Mouse (Mus musculus): Measurements from ENCODE around the gene Slc16a6. TPM values are rescaled to one million over a fixed set of nuclear protein-coding genes. Genes with fewer than 3 reads are reported as not detected.
"Not testable (repeated sequence)": the region's sequence is repeated elsewhere in the genome, so short reads cannot be mapped to it uniquely, and the experiment has no call there.

Gene Slc16a6
- polyA plus RNA-seq, 1 experiment from 2014 or later, result 2.9 TPM

DNA sequence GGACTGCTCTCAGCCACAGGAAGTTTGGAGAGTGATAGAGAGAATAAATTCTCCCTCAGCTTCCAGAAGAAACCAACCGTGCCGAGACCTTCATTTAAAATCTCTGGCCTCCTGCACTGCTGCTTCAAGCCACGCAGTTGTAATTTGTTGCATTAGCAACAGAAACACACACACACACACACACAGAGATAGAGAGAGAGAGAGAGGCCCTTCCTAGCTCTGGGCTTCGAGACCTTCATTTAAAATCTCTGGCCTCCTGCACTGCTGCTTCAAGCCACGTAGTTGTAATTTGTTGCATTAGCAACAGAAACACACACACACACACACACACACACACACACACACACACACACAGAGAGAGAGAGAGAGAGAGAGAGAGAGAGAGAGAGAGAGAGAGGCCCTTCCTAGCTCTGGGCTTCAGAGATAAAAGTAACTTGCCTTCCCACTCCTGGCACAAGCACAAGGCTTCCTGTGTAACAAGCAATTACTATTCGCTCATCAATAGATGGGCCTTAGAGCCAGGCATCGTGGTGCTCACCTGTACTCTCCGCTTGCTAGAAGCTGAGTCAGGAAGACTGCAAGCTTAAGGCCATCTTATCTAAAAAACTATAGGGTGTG, 19.6 kb upstream of the Slc16a6 start:
- 80% methylated on average over 8 of the region's 8 CpGs for WGBS
- DNase-seq (ENCODE audit: low spot score); ATAC-seq (ENCODE audit: insufficient number of reproducible peaks, low FRiP score, low TSS enrichment, low read depth): not testable (repeated sequence)

DNA sequence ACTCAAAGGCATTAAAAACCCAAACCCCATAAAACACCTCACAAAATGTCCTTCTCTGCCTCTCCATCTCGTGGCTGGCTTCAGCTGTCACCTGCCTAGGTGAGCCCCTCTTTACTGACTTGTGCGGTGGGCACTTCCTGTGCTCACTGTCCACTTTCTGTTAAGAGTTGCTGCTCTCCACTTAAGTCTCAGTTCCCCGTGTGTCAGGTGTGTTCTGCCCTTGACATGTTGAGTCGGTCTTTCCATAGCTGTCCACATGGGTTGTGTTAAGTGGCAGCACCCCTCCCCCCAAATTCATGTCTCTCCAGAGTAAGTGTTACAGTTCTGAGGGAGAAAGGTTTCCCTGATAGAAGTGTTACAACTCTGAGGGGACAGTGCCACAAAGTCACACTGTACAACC, 18.4 kb upstream of the Slc16a6 start:
- H3K4me3 ChIP-seq (ENCODE audit: low read depth, low read length), result no peak overlapping the region
- H3K9ac ChIP-seq (ENCODE audit: low read length), result no peak overlapping the region
- H3K4me2 ChIP-seq (ENCODE audit: low read depth, severe bottlenecking), result no peak overlapping the region
- ATAC-seq (ENCODE audit: insufficient number of reproducible peaks, low FRiP score, low TSS enrichment, low read depth), result no peak
- 73% methylated on average over 4 of the region's 4 CpGs for WGBS
- no peak for DNase-seq (ENCODE audit: low spot score)
- no peaks in the 10 kb centered on the region for H3K27me3 ChIP-seq (ENCODE audit: control insufficient read depth, insufficient read depth, low read length)
- H3K27ac ChIP-seq (replicated peaks; ENCODE audit: low read depth, low read length), result no peak overlapping the region
- H3K4me1 ChIP-seq (ENCODE audit: control insufficient read depth, insufficient read depth, low read length), result peaks cover 4% of the 10 kb centered on the region; the same call in 1 of the 2 replicates
- no peaks in the 10 kb centered on the region for H3K36me3 ChIP-seq (ENCODE audit: control insufficient read depth, insufficient read depth, low read length)
- no peaks in the 10 kb centered on the region for H3K9me3 ChIP-seq (ENCODE audit: control insufficient read depth, low read length)

More for the DNA sequence above, 19.6 kb upstream of the Slc16a6 start:
- not testable (repeated sequence) for H3K9ac ChIP-seq (ENCODE audit: low read length); H3K4me3 ChIP-seq (ENCODE audit: low read depth, low read length); H3K9me3 ChIP-seq (ENCODE audit: control insufficient read depth, low read length); H3K4me2 ChIP-seq (ENCODE audit: low read depth, severe bottlenecking); H3K36me3 ChIP-seq (ENCODE audit: control insufficient read depth, insufficient read depth, low read length); H3K27me3 ChIP-seq (ENCODE audit: control insufficient read depth, insufficient read depth, low read length); H3K27ac ChIP-seq (replicated peaks; ENCODE audit: low read depth, low read length); H3K4me1 ChIP-seq (ENCODE audit: control insufficient read depth, insufficient read depth, low read length)

DNA sequence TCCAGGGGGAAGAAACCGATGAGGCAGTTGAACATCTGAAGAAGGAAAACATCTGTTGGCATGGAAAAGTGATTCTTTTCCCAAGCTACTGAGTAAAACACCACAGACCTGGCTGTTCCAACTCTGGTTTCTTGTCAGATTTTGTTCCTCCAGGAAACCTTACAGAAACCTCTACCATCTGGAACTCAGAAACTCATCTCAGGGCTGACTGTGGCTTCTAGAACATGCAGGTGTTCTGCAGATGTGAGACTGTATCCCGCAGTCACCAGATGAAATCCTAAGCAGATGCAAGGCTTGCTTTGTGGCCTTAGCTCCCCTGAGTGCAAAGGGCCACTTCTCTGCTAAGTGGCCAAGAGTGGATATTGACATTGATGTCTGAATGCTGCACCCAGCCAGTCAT, 16.4 kb upstream of the Slc16a6 start:
- DNase-seq (ENCODE audit: low spot score) (no peak), ATAC-seq (ENCODE audit: insufficient number of reproducible peaks, low FRiP score, low TSS enrichment, low read depth) (no peak)

DNA sequence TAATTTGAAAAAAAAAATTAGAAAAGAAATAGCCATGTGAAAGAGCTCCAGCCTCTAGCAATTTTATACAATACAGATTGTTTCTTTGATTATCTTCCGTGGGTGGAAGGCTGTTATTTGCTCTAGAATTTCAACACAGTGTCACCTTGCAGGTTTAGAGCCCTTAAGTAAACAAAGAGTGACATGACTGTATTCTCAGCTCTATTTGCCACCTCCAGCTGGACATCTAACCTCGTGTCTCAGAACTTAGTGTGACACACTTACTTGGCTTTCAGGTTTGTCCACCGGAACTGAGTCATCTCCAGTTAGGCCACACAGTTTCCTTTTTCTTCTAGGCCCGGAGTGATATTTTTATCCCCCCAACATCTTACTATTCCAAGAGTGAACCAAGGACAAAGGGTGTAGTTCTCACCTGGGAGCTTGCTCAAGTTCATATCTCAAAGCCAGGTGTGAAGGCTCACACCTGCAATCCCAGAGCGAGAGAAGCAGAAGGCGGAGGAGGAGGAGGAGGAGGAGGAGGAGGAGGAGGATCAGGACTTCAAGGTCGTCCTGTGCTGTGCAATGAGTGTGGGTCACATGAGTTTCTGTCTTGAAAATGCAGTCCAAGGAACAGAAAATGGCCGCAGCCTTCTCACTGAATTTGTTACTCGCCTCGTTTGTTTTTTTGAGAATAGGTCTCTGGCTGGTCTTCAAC, 14.7 kb upstream of the Slc16a6 start:
- no peaks in the 10 kb centered on the region for H3K36me3 ChIP-seq (ENCODE audit: control insufficient read depth, insufficient read depth, low read length)
- no peaks in the 10 kb centered on the region for H3K9me3 ChIP-seq (ENCODE audit: control insufficient read depth, low read length)
- ATAC-seq (ENCODE audit: insufficient number of reproducible peaks, low FRiP score, low TSS enrichment, low read depth) (no peak), DNase-seq (ENCODE audit: low spot score) (no peak)
- H3K9ac ChIP-seq (ENCODE audit: low read length), result no peak overlapping the region
- no peaks in the 10 kb centered on the region for H3K27me3 ChIP-seq (ENCODE audit: control insufficient read depth, insufficient read depth, low read length)
- no peaks in the 10 kb centered on the region for H3K4me1 ChIP-seq (ENCODE audit: control insufficient read depth, insufficient read depth, low read length)
- H3K27ac ChIP-seq (replicated peaks; ENCODE audit: low read depth, low read length), result no peak overlapping the region
- no peak overlapping the region for H3K4me3 ChIP-seq (ENCODE audit: low read depth, low read length)
- 80% methylated on average over 10 of the region's 10 CpGs for WGBS
- no peak overlapping the region for H3K4me2 ChIP-seq (ENCODE audit: low read depth, severe bottlenecking)

More for the DNA sequence above, 16.4 kb upstream of the Slc16a6 start:
- H3K9ac ChIP-seq (ENCODE audit: low read length), result no peak overlapping the region
- WGBS, result 83% methylated on average over 2 of the region's 2 CpGs
- no peaks in the 10 kb centered on the region for H3K36me3 ChIP-seq (ENCODE audit: control insufficient read depth, insufficient read depth, low read length)
- H3K9me3 ChIP-seq (ENCODE audit: control insufficient read depth, low read length), result no peaks in the 10 kb centered on the region
- H3K4me2 ChIP-seq (ENCODE audit: low read depth, severe bottlenecking), result no peak overlapping the region
- H3K4me3 ChIP-seq (ENCODE audit: low read depth, low read length), result no peak overlapping the region
- H3K27ac ChIP-seq (replicated peaks; ENCODE audit: low read depth, low read length), result no peak overlapping the region
- peaks cover under 1% of the 10 kb centered on the region; the same call in 1 of the 2 replicates for H3K4me1 ChIP-seq (ENCODE audit: control insufficient read depth, insufficient read depth, low read length)
- H3K27me3 ChIP-seq (ENCODE audit: control insufficient read depth, insufficient read depth, low read length), result no peaks in the 10 kb centered on the region

DNA sequence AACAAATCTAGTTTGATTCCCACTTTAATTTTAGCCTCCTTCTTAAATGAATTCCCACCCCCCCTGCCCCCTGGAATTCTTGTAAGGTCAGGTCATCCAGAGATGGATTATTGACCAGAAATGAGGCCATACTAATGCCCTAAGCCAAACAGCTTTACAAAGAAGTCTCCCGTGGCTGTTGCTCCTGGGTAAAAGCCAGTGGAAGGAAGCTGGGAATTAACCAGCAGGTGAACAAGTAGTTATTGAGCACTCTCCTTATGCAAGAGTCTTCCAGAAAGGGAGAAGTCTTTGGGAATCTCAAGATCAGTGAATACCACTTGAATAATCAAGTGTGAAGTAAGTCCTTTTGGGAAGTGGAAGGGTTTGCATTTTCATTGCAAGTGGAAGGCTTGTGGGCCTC, 13.7 kb upstream of the Slc16a6 start:
- Histone ChIP-seq H3K27me3 (ENCODE audit: control insufficient read depth, insufficient read depth, low read length) (no peaks in the 10 kb centered on the region), H3K36me3 (ENCODE audit: control insufficient read depth, insufficient read depth, low read length) (no peaks in the 10 kb centered on the region), H3K27ac (replicated peaks; ENCODE audit: low read depth, low read length) (no peak overlapping the region), H3K9me3 (ENCODE audit: control insufficient read depth, low read length) (no peaks in the 10 kb centered on the region), H3K4me2 (ENCODE audit: low read depth, severe bottlenecking) (no peak overlapping the region), H3K4me3 (ENCODE audit: low read depth, low read length) (no peak overlapping the region), H3K9ac (ENCODE audit: low read length) (no peak overlapping the region), H3K4me1 (ENCODE audit: control insufficient read depth, insufficient read depth, low read length) (no peaks in the 10 kb centered on the region)
- 64% methylated on average over 1 of the region's 1 CpGs for WGBS
- DNase-seq (ENCODE audit: low spot score) (no peak), ATAC-seq (ENCODE audit: insufficient number of reproducible peaks, low FRiP score, low TSS enrichment, low read depth) (no peak)

DNA sequence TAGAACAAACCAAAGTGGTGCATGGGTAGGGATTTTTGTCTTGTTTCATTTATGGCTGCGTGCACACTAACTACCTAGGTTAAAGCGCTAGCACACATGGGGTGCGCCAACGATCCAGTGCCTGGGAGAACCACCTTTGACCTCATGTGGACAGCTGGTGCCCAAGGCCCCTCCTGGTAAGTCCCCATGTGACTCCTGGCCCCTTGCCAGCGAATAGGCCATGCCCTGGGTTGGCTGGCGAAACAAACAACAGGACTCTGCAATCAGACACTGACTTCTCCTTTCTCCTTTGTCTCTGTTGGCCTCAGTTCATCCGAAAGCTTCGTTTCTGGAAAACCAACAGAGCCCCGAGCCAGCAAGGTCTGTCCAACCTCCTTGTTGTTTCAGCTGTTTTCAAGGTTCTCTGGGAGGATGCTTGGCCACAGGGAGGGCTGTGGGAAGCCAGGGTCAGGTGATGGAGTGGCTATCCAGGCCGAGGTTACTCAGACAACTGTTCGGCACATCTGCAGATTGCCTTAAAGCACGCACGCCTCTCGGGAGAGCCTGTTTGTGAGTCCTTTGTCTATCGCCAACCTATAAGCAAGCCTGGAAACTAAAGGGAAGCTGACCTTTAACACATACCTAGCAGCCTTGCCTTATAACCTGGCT, 12.1 kb upstream of the Slc16a6 start:
- Histone ChIP-seq H3K9me3 (ENCODE audit: control insufficient read depth, low read length) (no peaks in the 10 kb centered on the region), H3K27me3 (ENCODE audit: control insufficient read depth, insufficient read depth, low read length) (no peaks in the 10 kb centered on the region), H3K27ac (replicated peaks; ENCODE audit: low read depth, low read length) (no peak overlapping the region), H3K36me3 (ENCODE audit: control insufficient read depth, insufficient read depth, low read length) (no peaks in the 10 kb centered on the region), H3K9ac (ENCODE audit: low read length) (no peak overlapping the region), H3K4me2 (ENCODE audit: low read depth, severe bottlenecking) (no peak overlapping the region), H3K4me1 (ENCODE audit: control insufficient read depth, insufficient read depth, low read length) (no peaks in the 10 kb centered on the region), H3K4me3 (ENCODE audit: low read depth, low read length) (no peak overlapping the region)
- no peak for ATAC-seq (ENCODE audit: insufficient number of reproducible peaks, low FRiP score, low TSS enrichment, low read depth)
- 89% methylated on average over 15 of the region's 15 CpGs for WGBS
- no peak for DNase-seq (ENCODE audit: low spot score)

DNA sequence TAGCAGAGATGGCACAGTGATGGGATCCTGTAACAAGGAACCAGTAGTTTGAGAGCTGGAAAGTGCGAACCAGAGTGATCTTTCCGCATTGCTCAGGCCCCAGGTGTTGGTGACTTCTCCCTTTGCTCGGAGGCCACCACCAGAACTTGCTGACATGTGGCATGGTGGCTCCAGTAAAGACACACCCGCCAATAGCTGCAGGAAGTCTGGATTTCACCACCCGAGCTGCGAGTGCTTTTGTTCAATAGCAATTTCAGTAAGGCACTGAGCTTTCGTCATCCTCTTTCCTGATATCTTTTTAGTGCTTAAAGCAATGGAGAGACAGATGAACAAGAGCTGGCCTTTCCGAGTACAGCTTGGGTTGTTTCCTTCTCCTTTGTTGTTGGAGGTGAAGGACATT, 7.0 kb upstream of the Slc16a6 start:
- H3K4me1 ChIP-seq (ENCODE audit: control insufficient read depth, insufficient read depth, low read length), result no peaks in the 10 kb centered on the region
- no peaks in the 10 kb centered on the region for H3K9me3 ChIP-seq (ENCODE audit: control insufficient read depth, low read length)
- H3K27ac ChIP-seq (replicated peaks; ENCODE audit: low read depth, low read length), result no peak overlapping the region
- 81% methylated on average over 8 of the region's 8 CpGs for WGBS
- no peak overlapping the region for H3K4me3 ChIP-seq (ENCODE audit: low read depth, low read length)
- no peak overlapping the region for H3K4me2 ChIP-seq (ENCODE audit: low read depth, severe bottlenecking)
- H3K36me3 ChIP-seq (ENCODE audit: control insufficient read depth, insufficient read depth, low read length), result no peaks in the 10 kb centered on the region
- DNase-seq (ENCODE audit: low spot score), result no peak
- H3K9ac ChIP-seq (ENCODE audit: low read length), result no peak overlapping the region
- no peak for ATAC-seq (ENCODE audit: insufficient number of reproducible peaks, low FRiP score, low TSS enrichment, low read depth)
- H3K27me3 ChIP-seq (ENCODE audit: control insufficient read depth, insufficient read depth, low read length), result no peaks in the 10 kb centered on the region

DNA sequence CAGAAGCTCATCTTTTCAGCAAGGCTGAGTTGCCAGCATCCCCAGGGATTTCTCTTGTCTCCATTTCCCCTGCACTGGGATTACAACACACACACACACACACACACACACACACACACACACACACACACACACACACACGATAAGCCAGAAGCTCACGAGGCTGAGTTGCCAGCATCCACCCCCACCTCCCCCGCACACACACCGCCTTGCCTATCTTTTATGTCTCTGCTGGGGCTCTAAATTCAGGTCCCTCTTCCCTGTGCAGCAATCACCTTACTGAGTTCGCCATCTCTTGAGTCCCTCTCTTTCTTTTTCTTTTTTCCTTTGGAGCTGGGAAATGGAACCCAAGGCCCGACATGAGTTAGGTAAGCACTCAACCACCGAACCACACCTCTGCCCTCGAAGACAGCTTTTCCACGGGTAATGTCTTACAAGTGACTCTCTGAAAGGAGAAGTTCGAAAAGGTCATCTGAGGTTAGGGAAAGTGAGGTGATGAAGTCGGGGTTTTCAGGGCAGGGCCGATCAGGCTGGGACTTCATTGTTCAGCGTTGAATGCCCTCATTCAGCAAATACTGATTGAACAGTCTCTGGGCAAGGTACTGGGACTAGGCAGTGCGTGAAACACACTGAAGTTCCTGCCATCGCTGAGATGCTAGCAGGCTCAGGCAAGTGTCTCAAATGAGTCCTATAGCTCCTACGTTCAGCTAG, 6.3 kb upstream of the Slc16a6 start:
- H3K27me3 ChIP-seq (ENCODE audit: control insufficient read depth, insufficient read depth, low read length), result no peaks in the 10 kb centered on the region
- H3K4me2 ChIP-seq (ENCODE audit: low read depth, severe bottlenecking), result no peak overlapping the region
- no peak overlapping the region for H3K9ac ChIP-seq (ENCODE audit: low read length)
- no peaks in the 10 kb centered on the region for H3K36me3 ChIP-seq (ENCODE audit: control insufficient read depth, insufficient read depth, low read length)
- H3K4me1 ChIP-seq (ENCODE audit: control insufficient read depth, insufficient read depth, low read length), result no peaks in the 10 kb centered on the region
- H3K4me3 ChIP-seq (ENCODE audit: low read depth, low read length), result no peak overlapping the region
- DNase-seq (ENCODE audit: low spot score) (no peak), ATAC-seq (ENCODE audit: insufficient number of reproducible peaks, low FRiP score, low TSS enrichment, low read depth) (no peak)
- H3K9me3 ChIP-seq (ENCODE audit: control insufficient read depth, low read length), result no peaks in the 10 kb centered on the region
- WGBS, result 83% methylated on average over 16 of the region's 16 CpGs
- no peak overlapping the region for H3K27ac ChIP-seq (replicated peaks; ENCODE audit: low read depth, low read length)
